Mouse (Mus musculus): ENCODE measurements at regions not wholly inside any gene's neighbourhood (a gene's known extent, or its start where the extent isn't known, plus 50 kb on each side); places are given as distances from the start of the nearest gene placed in this dataset.

DNA sequence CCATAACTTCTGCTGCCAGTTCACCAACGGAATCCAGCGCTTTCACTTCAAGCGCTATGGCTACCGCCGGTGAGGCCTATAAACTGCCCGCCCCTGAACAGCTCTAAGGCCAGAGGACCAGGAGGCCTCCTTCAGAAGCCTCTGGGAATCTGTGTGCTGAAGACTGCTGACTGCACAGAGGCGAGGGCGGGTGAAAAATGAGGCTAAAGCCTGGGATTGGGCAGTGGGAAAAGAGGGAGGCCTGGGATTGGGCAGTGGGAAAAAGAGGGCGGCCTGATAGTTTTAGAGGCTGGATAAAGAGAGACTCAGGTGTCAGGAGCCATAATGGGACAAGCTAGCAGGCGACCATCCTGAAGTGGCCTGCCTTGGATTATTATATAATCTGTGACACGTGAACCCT, 80.8 kb downstream of the Plekhb2 start:
- DNase-seq: no peak

- no peak for DNase-seq
Observed at GRCm38 (mm10) chr1:34943196-34943595, 93.4 kb downstream of the Plekhb2 start.

GRCm38 (mm10) chr1:34961633-34962507, 112.1 kb downstream of the Plekhb2 start:
- no peak for DNase-seq

DNA sequence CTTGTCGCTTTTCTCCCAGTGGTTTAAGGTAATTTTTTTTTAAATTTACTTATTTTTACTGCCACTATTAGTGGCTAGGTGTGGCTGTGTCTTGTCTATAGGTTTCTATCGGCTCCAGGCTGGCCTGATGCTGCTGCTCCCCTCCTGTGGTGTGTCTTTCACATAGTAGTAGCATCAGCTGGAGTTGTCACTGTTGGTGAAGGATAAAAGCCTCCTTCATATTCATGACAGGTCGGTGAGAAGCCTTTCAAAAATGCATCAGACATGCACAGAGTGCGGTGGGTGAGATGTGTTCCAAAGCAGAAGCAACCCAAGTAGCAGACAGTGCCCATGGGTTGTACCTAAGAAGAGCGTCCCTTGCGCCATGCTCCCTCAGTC, 112.7 kb downstream of the Plekhb2 start:
- DNase-seq: no peak

GRCm38 (mm10) chr1:34974801-34975200, 125.0 kb downstream of the Plekhb2 start:
- no peak for DNase-seq

- DNase-seq: no peak
Observed at GRCm38 (mm10) chr1:34978156-34978555, 128.4 kb downstream of the Plekhb2 start.

- no peak for DNase-seq
Observed at GRCm38 (mm10) chr1:34979350-34979749, 129.6 kb downstream of the Plekhb2 start.

GRCm38 (mm10) chr1:34981934-34982333, 132.2 kb downstream of the Plekhb2 start:
- no peak for DNase-seq

DNA sequence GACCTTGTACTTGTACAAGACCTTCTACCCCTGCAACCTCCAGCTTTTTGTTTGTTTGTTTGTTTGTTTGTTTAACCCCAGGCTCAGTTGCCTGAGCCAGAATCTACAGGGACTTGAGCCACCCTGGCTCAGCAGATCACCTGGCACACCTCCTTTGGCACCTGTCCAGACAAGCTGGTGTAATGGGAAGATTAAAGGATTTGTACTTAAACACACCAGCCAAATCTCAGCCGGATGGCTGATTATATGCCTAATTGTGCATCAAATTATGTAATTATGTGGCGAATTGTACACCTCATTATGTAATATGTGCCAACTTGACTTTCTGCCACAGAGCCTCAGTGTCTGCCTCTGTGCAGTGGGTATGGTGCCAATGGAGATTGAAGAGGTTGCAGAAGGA, 133.2 kb downstream of the Plekhb2 start:
- DNase-seq: no peak

DNA sequence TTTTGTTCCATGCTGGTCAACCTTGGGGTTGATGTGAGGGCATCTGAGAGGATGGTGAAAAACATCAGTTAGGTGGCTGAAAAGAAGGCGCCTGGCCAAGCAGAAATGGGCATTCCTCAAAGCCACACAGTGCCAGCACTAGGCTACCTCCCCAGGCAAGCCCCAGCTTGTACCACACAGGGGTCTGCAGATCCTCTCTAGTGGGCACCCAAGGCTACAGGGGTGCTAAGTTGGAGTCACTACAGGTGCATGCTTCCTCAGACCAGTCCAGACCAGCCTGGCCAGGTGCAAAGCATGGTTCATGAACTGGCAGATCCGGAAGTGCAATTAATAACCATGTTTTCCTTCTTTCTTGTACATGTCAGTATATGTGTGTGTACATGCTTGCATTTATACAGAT, 137.1 kb downstream of the Plekhb2 start:
- no peak for DNase-seq

GRCm38 (mm10) chr1:34987650-34988221, 138.0 kb downstream of the Plekhb2 start:
- no peak for DNase-seq

DNA sequence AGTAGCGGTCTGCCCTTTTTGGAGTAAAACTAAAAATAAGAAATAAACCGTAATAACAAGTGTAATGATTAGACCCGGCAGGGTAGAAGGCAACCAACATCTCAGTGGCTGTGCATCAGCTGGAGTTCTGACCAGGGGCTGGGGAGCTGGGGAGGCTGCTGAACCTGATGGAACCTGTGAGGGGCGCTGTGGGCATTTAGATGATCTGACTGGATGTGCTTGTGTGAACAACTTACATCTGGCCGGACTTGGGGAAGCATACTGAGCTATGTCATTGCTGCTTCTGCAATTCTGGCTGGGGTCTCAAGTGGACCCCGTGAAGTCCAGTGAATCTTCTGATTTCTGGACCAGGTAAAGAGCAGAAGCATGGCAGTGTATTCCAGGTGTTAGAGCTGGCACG, 138.4 kb downstream of the Plekhb2 start:
- no peak for DNase-seq

- no peak for DNase-seq
Observed at GRCm38 (mm10) chr1:35000801-35001200, 151.0 kb downstream of the Plekhb2 start.

GRCm38 (mm10) chr1:35017471-35017870, 167.7 kb downstream of the Plekhb2 start:
- no peak for DNase-seq

- no peak for DNase-seq
Observed at GRCm38 (mm10) chr1:35032619-35033018, 182.8 kb downstream of the Plekhb2 start.

- no peak for DNase-seq
Observed at GRCm38 (mm10) chr1:35072811-35073210, 223.0 kb downstream of the Plekhb2 start.

DNA sequence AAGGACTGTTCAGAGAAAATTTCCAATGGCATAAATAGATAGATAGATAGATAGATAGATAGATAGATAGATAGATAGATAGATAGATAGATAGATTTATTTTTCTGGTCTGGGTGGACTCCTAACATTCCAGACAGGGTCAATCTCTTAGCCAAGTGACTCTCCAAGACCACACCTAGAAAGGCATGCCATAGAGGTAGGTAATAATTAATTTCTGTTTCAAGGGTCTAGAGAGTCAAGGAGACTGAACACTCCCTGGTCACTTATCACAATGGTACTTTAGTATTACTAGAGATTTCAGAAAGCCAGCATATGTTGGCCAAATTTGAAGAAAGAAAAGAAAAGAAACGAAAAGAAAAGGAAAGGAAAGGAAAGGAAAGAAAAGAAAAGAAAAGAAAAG, 245.1 kb downstream of the Plekhb2 start:
- DNase-seq: no peak

DNA sequence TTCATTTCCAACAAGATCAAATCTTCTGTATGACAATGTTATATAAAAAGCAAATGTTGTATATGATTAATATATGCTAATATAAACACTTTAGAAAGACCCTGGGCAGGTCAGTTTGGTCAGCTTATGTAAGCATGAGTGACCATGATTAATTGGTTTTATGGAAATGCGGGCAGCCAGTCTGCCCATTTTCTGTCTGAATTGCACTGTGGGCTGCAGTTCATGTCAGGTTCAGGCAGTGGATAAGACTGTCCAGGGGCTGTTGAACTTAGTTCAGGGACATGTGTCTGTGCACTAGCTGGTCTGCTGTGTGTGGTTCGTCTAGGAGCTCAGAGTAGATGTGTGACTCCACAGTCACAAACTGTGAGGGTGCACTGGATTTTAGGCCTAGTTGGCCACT, 246.0 kb downstream of the Plekhb2 start:
- DNase-seq: no peak

DNA sequence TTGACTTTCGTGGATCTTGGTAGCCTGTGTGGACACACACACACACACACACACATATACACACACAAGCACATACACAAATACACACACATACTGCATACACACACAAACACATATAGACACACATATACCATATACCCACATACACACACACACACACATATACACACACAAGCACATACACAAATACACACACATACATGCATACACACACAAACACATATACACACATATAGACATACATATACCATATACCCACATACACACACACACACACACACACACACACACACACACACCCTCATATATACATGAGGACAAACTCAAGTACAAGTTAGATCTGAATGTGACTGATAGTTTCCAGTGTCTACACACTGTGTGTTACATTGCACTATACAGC, 256.9 kb downstream of the Plekhb2 start:
- no peak for DNase-seq

- DNase-seq: no peak
Observed at GRCm38 (mm10) chr1:35109801-35110200, 260.0 kb downstream of the Plekhb2 start.

GRCm38 (mm10) chr1:35115521-35115920, 265.7 kb downstream of the Plekhb2 start:
- no peak for DNase-seq

DNA sequence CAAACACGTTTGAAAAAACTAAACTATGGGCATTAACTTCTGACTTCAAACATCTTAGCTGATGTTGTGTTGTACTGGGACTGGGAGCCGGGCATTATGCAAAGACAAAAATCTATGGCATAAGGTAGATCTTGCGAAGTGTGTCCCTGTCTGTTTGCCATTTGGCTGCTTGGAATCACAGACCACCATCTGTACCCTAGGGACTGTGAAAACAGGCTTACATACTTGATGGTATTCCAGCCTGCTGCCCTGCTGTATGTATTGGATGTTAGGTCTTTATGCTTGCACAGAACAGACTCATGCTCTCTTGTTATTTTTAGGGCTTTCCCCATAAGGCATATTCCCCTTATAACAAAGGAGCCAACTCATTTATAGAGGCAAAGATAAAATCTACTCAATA, 288.1 kb downstream of the Plekhb2 start:
- DNase-seq: no peak

- no peak for DNase-seq
Observed at GRCm38 (mm10) chr1:35149036-35149435, 299.3 kb downstream of the Plekhb2 start.

GRCm38 (mm10) chr1:35162506-35162905, 312.7 kb downstream of the Plekhb2 start:
- DNase-seq: peak; percentile 50

DNA sequence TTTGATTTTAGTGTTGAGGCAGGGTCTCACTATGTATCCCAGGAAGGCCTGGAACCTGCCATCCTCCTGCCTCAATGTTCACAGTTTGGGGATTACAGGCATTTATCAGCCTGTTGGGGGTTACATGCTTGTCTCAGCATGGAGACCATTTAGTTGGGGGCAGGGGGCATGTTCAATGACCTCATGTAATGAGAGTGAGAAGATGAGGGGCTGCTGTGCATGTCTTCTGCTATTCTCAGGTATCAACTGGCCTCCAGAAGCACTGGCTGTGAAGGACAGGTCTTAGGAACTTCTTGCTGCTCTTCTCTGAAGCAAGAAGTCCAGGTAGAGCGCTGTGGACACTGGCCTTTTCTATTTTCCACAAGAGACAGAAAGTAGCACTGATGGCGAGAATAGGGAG, 350.9 kb downstream of the Plekhb2 start:
- no peak for DNase-seq

Data from right cerebral cortex, postnatal 25 days (tissue).